In genomic region chrX:103529185-103529584, GRCm38 (mm10) we compare ENCODE assay signal across 8 mouse cellular contexts.
DNase-seq lines count a peak whose midpoint lies in the region; ATAC-seq and TF ChIP-seq lines count a peak whose summit lies in the region.

No protein-coding gene starts in this region.

- 3% methylated on average over 13 of the region's 23 CpGs for WGBS in forebrain, postnatal 0 days
- WGBS in lung, adult 2 months, result 2% methylated on average over 23 of the region's 23 CpGs
- 6% methylated on average over 23 of the region's 23 CpGs for WGBS in neural tube, embryonic 14.5 days

- peak; percentile 81 for ATAC-seq in forebrain, postnatal 0 days
- ATAC-seq in neural tube, embryonic 14.5 days (ENCODE audit: low read depth), result peak; percentile 71; the same call in 1 of the 2 replicates

- H3K4me1 ChIP-seq in forebrain, postnatal 0 days (ENCODE audit: insufficient read depth), result no peaks in the 10 kb centered on the region; the same call in 1 of the 2 replicates
- H3K4me1 ChIP-seq in lung, adult 2 months (ENCODE audit: control insufficient read depth, insufficient read depth, low read length), result no peaks in the 10 kb centered on the region
- H3K4me1 ChIP-seq in neural tube, embryonic 14.5 days (ENCODE audit: control insufficient read depth, insufficient read depth, low read length), result peaks cover 8% of the 10 kb centered on the region

- H3K9me3 ChIP-seq in forebrain, postnatal 0 days (ENCODE audit: low read length), result no peaks in the 10 kb centered on the region
- no peaks in the 10 kb centered on the region for H3K9me3 ChIP-seq in neural tube, embryonic 14.5 days (ENCODE audit: control insufficient read depth, low read length)

- TF ChIP-seq CTCF in forebrain, postnatal 0 days (IDR thresholded peaks at IDR 0.05; ENCODE audit: low read depth), result no peak
- TF ChIP-seq CTCF in lung, adult 2 months (IDR thresholded peaks at IDR 0.05; ENCODE audit: insufficient read depth, low read length), result no peak

- peak; percentile 14 for DNase-seq in MEL-GATA-1-ER (ENCODE audit: extremely low read depth, low read depth)
- DNase-seq in cerebellum, adult 8-10 months, result peak; percentile 51
- peak; percentile 79 for DNase-seq in forebrain, postnatal 0 days
- DNase-seq in heart, postnatal 25 days (ENCODE audit: low spot score), result peak; percentile 54
- DNase-seq in layer of hippocampus, adult 18-20 months (ENCODE audit: low spot score in 2 of 2), result peak; percentile 64 to 73
- DNase-seq in lung, adult 2 months, result peak; percentile 34
- peak; percentile 46 for DNase-seq in thymus, adult 18-20 months

- H3K9ac ChIP-seq in forebrain, postnatal 0 days, result no peak overlapping the region
- H3K9ac ChIP-seq in neural tube, embryonic 14.5 days (replicated peaks; ENCODE audit: low read depth, low read length), result no peak overlapping the region

- no peaks in the 10 kb centered on the region for H3K27me3 ChIP-seq in forebrain, postnatal 0 days (ENCODE audit: insufficient read depth, low read length)
- H3K27me3 ChIP-seq in neural tube, embryonic 14.5 days (ENCODE audit: control insufficient read depth, insufficient read depth, low read length), result no peaks in the 10 kb centered on the region

- TF ChIP-seq POLR2A in lung, adult 2 months (IDR thresholded peaks at IDR 0.05; ENCODE audit: borderline replicate concordance, extremely low read depth, low read depth, low read length), result no peak

- H3K27ac ChIP-seq in forebrain, postnatal 0 days (ENCODE audit: low read depth, low read length), result 0 out of 2 replicates have a peak overlapping the region, but pooled peaks have one; percentile 21
- no peak overlapping the region for H3K27ac ChIP-seq in neural tube, embryonic 14.5 days (ENCODE audit: low read depth, low read length)

- intact Hi-C loops in heart, postnatal 25 days (cut with DNase I), result loop anchor here (5.0 kb wide), 1 partner anchor 37 kb away; no protein-coding TSS in a partner anchor

- peak overlapping the region; percentile 18 for H3K4me3 ChIP-seq in forebrain, postnatal 0 days (ENCODE audit: low read depth, low read length)
- H3K4me3 ChIP-seq in lung, adult 2 months (replicated peaks; ENCODE audit: extremely low read depth, low read depth, low read length), result peak overlapping the region; percentile 41
- H3K4me3 ChIP-seq in neural tube, embryonic 14.5 days (ENCODE audit: low read depth, low read length), result peak overlapping the region; percentile 9; the same call in 1 of the 2 replicates

- no peaks in the 10 kb centered on the region for H3K36me3 ChIP-seq in forebrain, postnatal 0 days (ENCODE audit: insufficient read depth)
- H3K36me3 ChIP-seq in neural tube, embryonic 14.5 days (ENCODE audit: control insufficient read depth, insufficient read depth, low read length), result no peaks in the 10 kb centered on the region

- peak overlapping the region; percentile 41 for H3K4me2 ChIP-seq in forebrain, postnatal 0 days (ENCODE audit: low read depth)
- peak overlapping the region; percentile 39 for H3K4me2 ChIP-seq in neural tube, embryonic 14.5 days (ENCODE audit: low read depth, low read length)

Comparison
In these comparisons a context has a peak if more than half of its experiments do, and no peak if none do; other contexts are left out.
1. DNase-seq: peak in every context shown above with its lines; median percentile 79 in forebrain, postnatal 0 days; 68 in layer of hippocampus, adult 18-20 months; 54 in heart, postnatal 25 days; 51 in cerebellum, adult 8-10 months; 46 in thymus, adult 18-20 months; 34 in lung, adult 2 months; 14 in MEL-GATA-1-ER.